Mouse (Mus musculus): ENCODE data around the gene Ap2a1. TPM values are rescaled to one million over a fixed set of nuclear protein-coding genes. Genes with fewer than 3 reads are reported as not detected.

Gene Ap2a1
- total and polyA plus RNA-seq, 3 experiments = 56.1 to 67.6 (median 63.3) TPM

DNA sequence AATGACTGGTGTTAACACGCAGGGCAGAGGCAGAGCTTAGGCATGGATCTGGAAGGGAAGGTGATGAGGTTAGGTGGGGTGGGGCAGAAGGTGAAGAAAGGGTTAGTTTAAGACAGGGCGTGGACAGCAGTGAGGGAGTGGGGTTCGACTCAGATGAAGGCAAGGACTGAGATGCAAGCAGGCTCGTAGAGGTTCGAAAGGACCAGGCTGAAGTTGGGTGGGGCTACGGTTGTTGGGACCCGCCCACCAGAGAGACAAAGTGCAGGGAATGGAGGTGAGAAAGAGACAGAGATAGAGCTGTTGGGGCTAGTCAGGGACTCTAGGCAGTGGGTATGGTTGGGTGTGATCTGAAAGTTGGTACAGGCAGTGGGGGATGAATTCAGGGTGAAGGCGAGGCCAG, 33.0 kb upstream of the Ap2a1 start:
- no peaks in the 10 kb centered on the region for H3K27me3 ChIP-seq (ENCODE audit: control insufficient read depth, insufficient read depth, low read length)
- no peak for DNase-seq
- H3K27ac ChIP-seq = no peak overlapping the region
- H3K79me2 ChIP-seq (replicated peaks; ENCODE audit: control insufficient read depth, insufficient read depth, low read length) = no peaks in the 10 kb centered on the region
- TF ChIP-seq POLR2A (IDR thresholded peaks at IDR 0.05; ENCODE audit: insufficient read depth, low read depth, low read length) (no peak), CTCF (IDR thresholded peaks at IDR 0.05) (no peak)
- WGBS = 70% methylated on average over 8 of the region's 8 CpGs
- no peak overlapping the region for H3K9ac ChIP-seq (ENCODE audit: low read depth, low read length)
- intact Hi-C loops (cut with DNase I) = no loop called here
- no peaks in the 10 kb centered on the region for H3K36me3 ChIP-seq (ENCODE audit: control insufficient read depth, insufficient read depth, low read length)
- no peak overlapping the region for H3K4me3 ChIP-seq
- no peaks in the 10 kb centered on the region for H3K4me1 ChIP-seq (ENCODE audit: control insufficient read depth, insufficient read depth, low read length)

GRCm38 (mm10) chr7:44960512-44960910, 31.2 kb upstream of the Ap2a1 start:
- WGBS = 84% methylated on average over 13 of the region's 13 CpGs

DNA sequence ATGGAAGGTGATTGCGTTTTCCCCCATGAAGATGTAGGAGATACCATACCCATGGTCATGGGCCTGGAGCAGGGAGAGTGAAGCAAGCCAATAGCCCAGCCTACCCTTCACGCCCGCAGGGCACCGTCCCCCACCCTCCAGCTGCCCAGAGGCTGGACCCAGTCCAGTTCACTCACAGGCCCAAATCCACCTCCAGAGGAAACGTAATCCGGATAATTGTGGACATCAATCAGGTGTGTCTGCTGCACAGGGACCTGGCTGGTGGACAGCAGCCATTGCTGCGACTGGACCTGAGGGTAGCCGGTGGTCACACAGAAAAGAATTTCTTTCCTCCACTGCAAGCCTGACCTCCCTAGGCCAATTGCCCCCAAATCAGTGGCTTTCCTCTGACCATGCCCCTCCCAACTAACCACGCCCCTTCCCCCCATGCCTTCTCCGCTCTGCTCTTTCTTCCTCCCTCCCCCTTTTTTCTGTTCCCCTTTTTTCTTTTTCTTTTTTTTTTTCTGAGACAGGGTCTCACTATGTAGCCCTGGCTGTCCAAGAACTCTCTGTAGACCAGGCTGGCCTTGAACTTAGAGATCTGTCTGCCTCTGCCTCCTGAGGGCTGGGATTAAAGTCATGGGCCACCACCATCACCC, 30.7 kb upstream of the Ap2a1 start:
- Histone ChIP-seq H3K79me2 (replicated peaks; ENCODE audit: control insufficient read depth, insufficient read depth, low read length) (no peaks in the 10 kb centered on the region), H3K4me3 (no peak overlapping the region), H3K27me3 (ENCODE audit: control insufficient read depth, insufficient read depth, low read length) (no peaks in the 10 kb centered on the region), H3K36me3 (ENCODE audit: control insufficient read depth, insufficient read depth, low read length) (no peaks in the 10 kb centered on the region), H3K4me1 (ENCODE audit: control insufficient read depth, insufficient read depth, low read length) (no peaks in the 10 kb centered on the region; the same call in 1 of the 2 replicates), H3K27ac (no peak overlapping the region), H3K9ac (ENCODE audit: low read depth, low read length) (no peak overlapping the region)
- DNase-seq = no peak
- WGBS = 82% methylated on average over 10 of the region's 10 CpGs
- intact Hi-C loops (cut with DNase I) = loop anchor here (5.0 kb wide), 2 partner anchors 38 to 233 kb away; no protein-coding TSS in a partner anchor
- no peak for TF ChIP-seq POLR2A (IDR thresholded peaks at IDR 0.05; ENCODE audit: insufficient read depth, low read depth, low read length)
- TF ChIP-seq CTCF (IDR thresholded peaks at IDR 0.05) = no peak
- TF ChIP-seq EP300 (IDR thresholded peaks at IDR 0.05; ENCODE audit: insufficient read depth, low read depth, low read length) = no peak

More at GRCm38 (mm10) chr7:44960512-44960910, 31.2 kb upstream of the Ap2a1 start:
- Histone ChIP-seq H3K9ac (ENCODE audit: low read depth, low read length) (no peak overlapping the region), H3K4me3 (no peak overlapping the region), H3K36me3 (ENCODE audit: control insufficient read depth, insufficient read depth, low read length) (no peaks in the 10 kb centered on the region), H3K79me2 (replicated peaks; ENCODE audit: control insufficient read depth, insufficient read depth, low read length) (no peaks in the 10 kb centered on the region), H3K27me3 (ENCODE audit: control insufficient read depth, insufficient read depth, low read length) (no peaks in the 10 kb centered on the region), H3K27ac (no peak overlapping the region), H3K4me1 (ENCODE audit: control insufficient read depth, insufficient read depth, low read length) (no peaks in the 10 kb centered on the region; the same call in 1 of the 2 replicates)
- no peak for DNase-seq
- intact Hi-C loops (cut with DNase I) = no loop called here
- TF ChIP-seq POLR2A (IDR thresholded peaks at IDR 0.05; ENCODE audit: insufficient read depth, low read depth, low read length) = no peak
- TF ChIP-seq CTCF (IDR thresholded peaks at IDR 0.05) = no peak
- TF ChIP-seq EP300 (IDR thresholded peaks at IDR 0.05; ENCODE audit: insufficient read depth, low read depth, low read length) = no peak

DNA sequence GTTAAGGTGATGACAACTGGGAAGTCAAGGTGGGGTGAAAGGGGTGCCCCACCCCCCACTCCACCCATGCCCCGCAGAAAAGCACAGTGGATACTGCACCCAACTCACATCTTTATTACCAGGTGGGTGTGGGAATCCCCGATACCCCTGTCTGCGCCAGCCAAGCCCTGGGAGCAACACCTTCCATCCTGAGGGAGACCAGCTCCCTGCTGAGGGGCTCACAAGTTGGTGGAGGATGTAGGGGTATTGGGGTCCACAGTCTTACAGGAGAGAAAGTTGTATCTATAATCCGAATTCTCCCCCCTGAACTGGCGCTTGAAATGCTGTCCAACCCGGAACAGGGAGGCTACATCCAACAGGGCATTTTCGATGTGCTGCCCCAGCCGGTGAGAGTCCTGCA, 30.0 kb upstream of the Ap2a1 start:
- no peak for DNase-seq
- Histone ChIP-seq H3K4me1 (ENCODE audit: control insufficient read depth, insufficient read depth, low read length) (no peaks in the 10 kb centered on the region; the same call in 1 of the 2 replicates), H3K4me3 (no peak overlapping the region), H3K36me3 (ENCODE audit: control insufficient read depth, insufficient read depth, low read length) (no peaks in the 10 kb centered on the region), H3K9ac (ENCODE audit: low read depth, low read length) (no peak overlapping the region), H3K27me3 (ENCODE audit: control insufficient read depth, insufficient read depth, low read length) (no peaks in the 10 kb centered on the region), H3K27ac (no peak overlapping the region), H3K79me2 (replicated peaks; ENCODE audit: control insufficient read depth, insufficient read depth, low read length) (no peaks in the 10 kb centered on the region)
- 70% methylated on average over 8 of the region's 8 CpGs for WGBS
- intact Hi-C loops (cut with DNase I) = loop anchor here (5.0 kb wide), 2 partner anchors 37 to 232 kb away; no protein-coding TSS in a partner anchor
- TF ChIP-seq POLR2A (IDR thresholded peaks at IDR 0.05; ENCODE audit: insufficient read depth, low read depth, low read length) = no peak
- TF ChIP-seq CTCF (IDR thresholded peaks at IDR 0.05) = no peak
- no peak for TF ChIP-seq EP300 (IDR thresholded peaks at IDR 0.05; ENCODE audit: insufficient read depth, low read depth, low read length)

GRCm38 (mm10) chr7:44958208-44958607, 28.9 kb upstream of the Ap2a1 start:
- Histone ChIP-seq H3K79me2 (replicated peaks; ENCODE audit: control insufficient read depth, insufficient read depth, low read length) (no peaks in the 10 kb centered on the region), H3K27me3 (ENCODE audit: control insufficient read depth, insufficient read depth, low read length) (no peaks in the 10 kb centered on the region), H3K27ac (no peak overlapping the region), H3K4me3 (no peak overlapping the region), H3K4me1 (ENCODE audit: control insufficient read depth, insufficient read depth, low read length) (no peaks in the 10 kb centered on the region; the same call in 1 of the 2 replicates), H3K36me3 (ENCODE audit: control insufficient read depth, insufficient read depth, low read length) (no peaks in the 10 kb centered on the region), H3K9ac (ENCODE audit: low read depth, low read length) (no peak overlapping the region)
- peak in 1 of 2 experiments; percentile 52 for DNase-seq
- intact Hi-C loops (cut with DNase I) = loop anchor here (5.0 kb wide), 2 partner anchors 36 to 231 kb away; no protein-coding TSS in a partner anchor
- TF ChIP-seq CTCF (IDR thresholded peaks at IDR 0.05) (peak; percentile 83), EP300 (IDR thresholded peaks at IDR 0.05; ENCODE audit: insufficient read depth, low read depth, low read length) (no peak)
- 45% methylated on average over 7 of the region's 7 CpGs for whole genome bisulfite sequencing

GRCm38 (mm10) chr7:44957183-44957835, 28.0 kb upstream of the Ap2a1 start:
- no peaks in the 10 kb centered on the region for H3K36me3 ChIP-seq (ENCODE audit: control insufficient read depth, insufficient read depth, low read length)
- H3K4me1 ChIP-seq (ENCODE audit: control insufficient read depth, insufficient read depth, low read length) = peaks cover 1% of the 10 kb centered on the region
- 63% methylated on average over 20 of the region's 20 CpGs for WGBS
- no peak for TF ChIP-seq POLR2A (IDR thresholded peaks at IDR 0.05; ENCODE audit: insufficient read depth, low read depth, low read length)
- no peak for TF ChIP-seq EP300 (IDR thresholded peaks at IDR 0.05; ENCODE audit: insufficient read depth, low read depth, low read length)
- TF ChIP-seq CTCF (IDR thresholded peaks at IDR 0.05) = no peak
- no peak overlapping the region for H3K4me3 ChIP-seq
- intact Hi-C loops (cut with DNase I) = loop anchor here (5.0 kb wide), 2 partner anchors 35 to 230 kb away; no protein-coding TSS in a partner anchor
- H3K79me2 ChIP-seq (replicated peaks; ENCODE audit: control insufficient read depth, insufficient read depth, low read length) = no peaks in the 10 kb centered on the region
- H3K9ac ChIP-seq (ENCODE audit: low read depth, low read length) = no peak overlapping the region
- no peaks in the 10 kb centered on the region for H3K27me3 ChIP-seq (ENCODE audit: control insufficient read depth, insufficient read depth, low read length)
- H3K27ac ChIP-seq = peak overlapping the region; percentile 36; the same call in 1 of the 2 replicates
- DNase-seq = peak; percentile 71 to 80
